Mouse (Mus musculus): ENCODE results near the gene Efhd1.

Efhd1 gene

GRCm38 (mm10) chr1:87264134-87265006, at the start of gene Efhd1:
Gene Efhd1, plus strand, starts transcription at chr1:87264363.
- DNase-seq: no peak

GRCm38 (mm10) chr1:87214748-87215147, 49.4 kb upstream of the Efhd1 start:
- DNase-seq: no peak

- DNase-seq: no peak
Measured at GRCm38 (mm10) chr1:87217938-87218337, 46.2 kb upstream of the Efhd1 start.

GRCm38 (mm10) chr1:87225739-87226138, 38.4 kb upstream of the Efhd1 start:
- no peak for DNase-seq

GRCm38 (mm10) chr1:87226409-87227159, 37.6 kb upstream of the Efhd1 start:
- DNase-seq: peak; percentile 42

- peak; percentile 92 for DNase-seq
Measured at GRCm38 (mm10) chr1:87227160-87227550, 37.0 kb upstream of the Efhd1 start.

- DNase-seq: no peak
Measured at GRCm38 (mm10) chr1:87230606-87231005, 33.6 kb upstream of the Efhd1 start.

GRCm38 (mm10) chr1:87232197-87232596, 32.0 kb upstream of the Efhd1 start:
- DNase-seq: no peak

- no peak for DNase-seq
Measured at GRCm38 (mm10) chr1:87239056-87239455, 25.1 kb upstream of the Efhd1 start.

GRCm38 (mm10) chr1:87243021-87243420, 21.1 kb upstream of the Efhd1 start:
- DNase-seq: no peak

- no peak for DNase-seq
Measured at GRCm38 (mm10) chr1:87245430-87245829, 18.7 kb upstream of the Efhd1 start.

- peak; percentile 60 for DNase-seq
Measured at GRCm38 (mm10) chr1:87245929-87246815, 18.0 kb upstream of the Efhd1 start.

- DNase-seq: no peak
Measured at GRCm38 (mm10) chr1:87252040-87252609, 12.0 kb upstream of the Efhd1 start.

GRCm38 (mm10) chr1:87255173-87255572, 9.0 kb upstream of the Efhd1 start:
- DNase-seq: no peak

- DNase-seq: no peak
Measured at GRCm38 (mm10) chr1:87257691-87258090, 6.5 kb upstream of the Efhd1 start.

- DNase-seq: no peak
Measured at GRCm38 (mm10) chr1:87258484-87258883, 5.7 kb upstream of the Efhd1 start.

GRCm38 (mm10) chr1:87259316-87259715, 4.8 kb upstream of the Efhd1 start:
- DNase-seq: no peak

- no peak for DNase-seq
Measured at GRCm38 (mm10) chr1:87263257-87263656, 906 bp upstream of the Efhd1 start.

- DNase-seq: no peak
Measured at GRCm38 (mm10) chr1:87263796-87264133, 398 bp upstream of the Efhd1 start.

- DNase-seq: no peak
Measured at GRCm38 (mm10) chr1:87265200-87265599, 1.0 kb downstream of the Efhd1 start.

GRCm38 (mm10) chr1:87266296-87267090, 2.3 kb downstream of the Efhd1 start:
- no peak for DNase-seq

GRCm38 (mm10) chr1:87270204-87270603, 6.0 kb downstream of the Efhd1 start:
- no peak for DNase-seq

Measured in cerebellum, adult 11-12 months (tissue).